Mouse (Mus musculus) brain, embryonic 14.5 days (tissue): Measurements from ENCODE around the gene Hnrnph1. TPM values are rescaled to one million over a fixed set of nuclear protein-coding genes. Genes with fewer than 3 reads are reported as not detected.

Experiments
- DNase-seq: peaks from one replicate; pipeline ENCODE4 v3.0.0-alpha.2; 2011; ENCODE audit warnings: low read depth
- CTCF ChIP-seq: fragments of 200-500 bp; IDR thresholded peaks from 2 replicates; pipeline ENCODE4 v1.5.1; 2012; ENCODE audit warnings: inconsistent platforms, mild to moderate bottlenecking, moderate library complexity, borderline replicate concordance; ENCODE audit not compliant: insufficient read depth, insufficient read length; ENCODE audit errors: extremely low read depth
- POLR2A ChIP-seq: fragments of 200-500 bp; IDR thresholded peaks from 2 replicates; pipeline ENCODE4 v1.6.1; 2012; ENCODE audit warnings: mild to moderate bottlenecking, inconsistent platforms, borderline replicate concordance; ENCODE audit not compliant: poor library complexity, insufficient read depth, insufficient read length, severe bottlenecking; ENCODE audit errors: extremely low read depth
- polyA plus RNA-seq: library from polyadenylated mRNA; depleted of rRNA; stranded (reverse); fragments of >200 nt; gene quantifications from 2 replicates; pipeline ENCODE4 v1.2.3, GENCODE M21; 2012

The Hnrnph1 gene
- polyA plus RNA-seq, 1 experiment: 694 TPM

- no peak for TF ChIP-seq CTCF
- TF ChIP-seq POLR2A: no peak
These were observed 517 bp upstream of the Hnrnph1 start for GRCm38 (mm10) chr11:50376156-50376790.

GRCm38 (mm10) chr11:50377892-50378684 lies 1.3 kb downstream of the Hnrnph1 start:
- peak; percentile 67 for TF ChIP-seq CTCF
- TF ChIP-seq POLR2A: no peak; the same call in 1 of the 2 replicates
- DNase-seq: peak; percentile 84

More at GRCm38 (mm10) chr11:50376156-50376790, 517 bp upstream of the Hnrnph1 start:
- peak; percentile 19 for DNase-seq

- TF ChIP-seq POLR2A: no peak
- TF ChIP-seq CTCF: no peak
- DNase-seq: no peak
These were observed 2.4 kb downstream of the Hnrnph1 start for GRCm38 (mm10) chr11:50379023-50379752.

- TF ChIP-seq CTCF: no peak
- TF ChIP-seq POLR2A: no peak
These were observed 4.5 kb downstream of the Hnrnph1 start for GRCm38 (mm10) chr11:50381311-50381710.

DNA sequence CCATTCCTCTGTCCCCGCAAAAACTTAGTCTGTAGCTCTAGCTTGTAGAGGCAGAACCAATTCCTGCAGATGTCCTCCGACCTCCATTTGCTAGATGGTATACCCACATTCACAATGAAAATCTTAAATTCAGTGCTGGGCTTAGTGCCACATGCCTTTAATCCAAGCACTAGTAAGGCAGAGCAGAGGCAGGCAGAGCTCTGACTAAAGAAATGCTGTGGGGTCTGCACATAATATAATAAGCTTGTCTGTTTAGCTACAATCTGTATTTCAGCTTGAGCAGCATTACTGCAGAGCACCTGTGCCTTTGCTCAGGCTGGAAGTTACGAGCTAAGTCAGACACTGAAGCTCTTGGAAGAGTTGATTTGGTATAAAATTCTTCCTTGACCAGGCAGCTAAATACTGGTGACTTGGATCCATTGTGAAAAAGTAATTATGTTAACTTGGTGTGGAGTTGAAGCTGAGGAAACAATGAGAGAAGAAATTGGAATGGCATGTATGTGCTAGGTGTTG lies 10.4 kb downstream of the Hnrnph1 start:
- no peak for DNase-seq
- no peak for TF ChIP-seq CTCF
- TF ChIP-seq POLR2A: no peak

More at GRCm38 (mm10) chr11:50381311-50381710, 4.5 kb downstream of the Hnrnph1 start:
- DNase-seq: no peak

- no peak for TF ChIP-seq CTCF
- TF ChIP-seq POLR2A: no peak
- no peak for DNase-seq
These were observed 10.9 kb downstream of the Hnrnph1 start for GRCm38 (mm10) chr11:50387697-50388096.

GRCm38 (mm10) chr11:50388217-50388929 lies 11.6 kb downstream of the Hnrnph1 start:
- DNase-seq: no peak
- TF ChIP-seq POLR2A (no peak), CTCF (no peak)

DNA sequence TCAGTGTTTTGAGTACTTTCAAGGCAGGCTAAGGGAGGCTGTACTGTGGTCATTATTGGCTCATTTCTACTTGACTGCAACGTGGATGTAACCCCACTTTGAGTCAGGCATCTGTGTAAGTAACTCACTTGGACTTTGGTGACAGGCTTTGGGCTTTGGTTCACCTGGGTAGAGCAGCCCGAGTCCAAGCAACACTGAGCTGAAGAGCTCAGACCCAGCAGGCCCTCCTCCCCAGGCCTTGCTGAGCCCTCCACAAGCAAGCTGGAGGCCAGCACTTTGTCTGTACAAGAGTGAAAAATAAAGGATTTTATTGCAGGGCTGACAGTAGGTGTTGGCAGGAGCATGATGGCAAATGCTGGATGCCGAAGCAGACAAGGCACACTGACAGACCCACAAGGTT lies 12.2 kb downstream of the Hnrnph1 start:
- no peak for TF ChIP-seq CTCF
- TF ChIP-seq POLR2A: no peak
- DNase-seq: no peak

- TF ChIP-seq POLR2A (no peak), CTCF (no peak)
- no peak for DNase-seq
These were observed 12.8 kb downstream of the Hnrnph1 start for GRCm38 (mm10) chr11:50389616-50390015.

GRCm38 (mm10) chr11:50391272-50391960 lies 14.6 kb downstream of the Hnrnph1 start:
- no peak for TF ChIP-seq CTCF
- TF ChIP-seq POLR2A: no peak
- no peak for DNase-seq

GRCm38 (mm10) chr11:50393306-50393705 lies 16.5 kb downstream of the Hnrnph1 start:
- no peak for DNase-seq
- no peak for TF ChIP-seq POLR2A
- TF ChIP-seq CTCF: no peak
